Mouse (Mus musculus) thymus, postnatal 25 days (tissue): ENCODE results near the gene Twsg1.

Experiments
- DNase-seq: peaks from one replicate; pipeline ENCODE4 v3.0.0; 2022

Gene Twsg1

GRCm38 (mm10) chr17:65885697-65886529 lies 65.1 kb downstream of the Twsg1 start, which contains the start of gene Ralbp1:
Gene Ralbp1 (minus strand): TSS chr17:65885798.
- peak; percentile 19 for DNase-seq

- DNase-seq, result no peak
Observed at GRCm38 (mm10) chr17:65885398-65885696, 65.7 kb downstream of the Twsg1 start.

- peak; percentile 99 for DNase-seq
Observed at GRCm38 (mm10) chr17:65884691-65885397, 66.2 kb downstream of the Twsg1 start.

GRCm38 (mm10) chr17:65884061-65884669 lies 66.9 kb downstream of the Twsg1 start:
- DNase-seq, result peak; percentile 58

- no peak for DNase-seq
Observed at GRCm38 (mm10) chr17:65877026-65877425, 74.0 kb downstream of the Twsg1 start.

GRCm38 (mm10) chr17:65873834-65874233 lies 77.2 kb downstream of the Twsg1 start:
- peak; percentile 10 for DNase-seq

- DNase-seq, result no peak
Observed at GRCm38 (mm10) chr17:65873156-65873555, 77.9 kb downstream of the Twsg1 start.

- peak; percentile 77 for DNase-seq
Observed at GRCm38 (mm10) chr17:65872652-65873051, 78.4 kb downstream of the Twsg1 start.

- DNase-seq, result peak; percentile 18
Observed at GRCm38 (mm10) chr17:65872051-65872450, 79.0 kb downstream of the Twsg1 start.
